Mouse (Mus musculus): ENCODE measurements around the gene Notch2.
A peak's percentile ranks its signal among the peaks of the same experiment; 100 is the strongest.

Gene Notch2

DNA sequence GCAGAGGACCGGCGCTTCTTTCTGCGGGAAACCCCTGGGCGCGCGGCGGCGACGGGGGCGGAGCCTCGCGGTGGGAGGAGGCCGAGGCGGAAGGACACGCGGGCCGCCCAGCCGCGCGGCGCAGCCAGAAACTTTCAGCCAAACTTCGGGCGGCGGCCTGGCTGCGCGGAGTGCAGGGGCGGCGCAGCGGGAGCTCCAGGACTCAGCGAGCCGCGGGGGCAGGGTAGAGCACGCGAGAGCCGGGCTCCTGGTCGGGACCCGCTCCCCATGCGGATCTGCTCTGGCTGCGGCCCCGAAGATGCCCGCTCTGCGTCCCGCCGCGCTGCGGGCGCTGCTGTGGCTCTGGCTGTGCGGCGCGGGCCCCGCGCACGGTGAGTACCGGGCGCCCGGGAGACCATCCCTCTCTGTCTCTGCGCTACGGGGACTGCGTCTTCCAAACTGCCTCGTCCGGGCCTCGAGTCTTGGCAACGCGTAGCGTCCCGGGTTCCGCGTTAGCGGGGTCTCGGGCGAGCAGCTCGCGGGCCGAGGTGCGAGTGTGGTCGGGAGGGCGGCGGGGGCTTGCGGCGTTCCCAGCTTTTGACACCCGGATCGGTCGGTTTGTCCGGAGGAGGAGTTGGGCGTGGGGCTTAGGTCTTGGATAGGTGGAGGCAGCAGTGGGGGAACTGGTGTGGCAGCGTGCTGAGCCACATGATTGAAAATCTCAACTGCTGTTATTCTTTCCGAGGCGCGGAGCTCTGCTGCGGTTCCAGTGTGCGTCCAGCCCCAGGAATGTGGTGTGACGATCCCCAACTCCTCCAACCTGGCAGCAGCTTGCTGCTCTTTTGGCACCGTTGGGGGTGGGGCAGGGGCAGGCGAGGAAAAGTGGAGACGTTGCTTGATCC is at the start of gene Notch2:
TSS of gene Notch2 (plus strand) at position 127 of the 881 bp plus-strand sequence.
- DNase-seq (ENCODE audit: low read depth) = peak; percentile 92

DNA sequence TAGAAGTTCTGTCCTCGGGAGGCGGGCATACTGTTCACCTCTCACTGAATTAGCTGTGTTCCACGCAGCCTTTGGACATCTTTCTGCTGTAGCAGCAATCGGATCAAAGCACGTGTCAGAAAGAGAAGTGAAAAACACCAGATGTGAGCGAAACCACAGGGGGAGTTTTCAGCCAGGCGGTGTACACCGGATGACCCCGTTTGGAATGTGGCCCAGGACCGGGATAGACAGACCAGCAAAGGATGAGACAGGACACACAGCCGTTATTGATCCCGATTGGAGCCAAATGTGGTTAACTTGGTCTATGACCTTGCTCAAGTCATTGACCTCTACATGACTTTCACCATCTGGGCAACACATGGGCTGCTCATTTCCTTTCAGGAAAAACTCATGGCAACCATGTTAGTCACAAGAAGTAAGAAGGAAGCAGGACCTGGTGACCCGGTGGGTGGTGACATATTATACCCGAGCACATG is 48.4 kb upstream of the Notch2 start:
- peak; percentile 16 for DNase-seq (ENCODE audit: low read depth)

DNA sequence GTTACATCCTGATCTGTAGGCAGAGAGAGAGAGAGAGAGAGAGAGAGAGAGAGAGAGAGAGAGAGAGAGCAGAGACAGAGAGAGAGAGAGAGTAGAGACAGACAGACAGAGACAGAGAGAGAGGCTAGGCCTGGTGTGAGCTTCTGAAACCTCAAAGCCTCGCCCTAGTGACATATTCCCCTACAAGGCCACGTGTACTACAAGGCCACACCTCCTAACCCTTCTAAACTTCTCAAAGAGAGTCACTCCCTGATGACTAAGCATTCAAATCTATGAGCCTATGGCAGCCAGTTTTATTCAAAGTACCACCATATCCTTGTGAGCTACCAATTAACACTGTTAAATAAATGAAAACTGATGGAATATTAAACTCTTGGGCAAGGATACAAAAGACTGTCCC is 45.7 kb upstream of the Notch2 start:
- peak; percentile 45 for DNase-seq (ENCODE audit: low read depth)

DNA sequence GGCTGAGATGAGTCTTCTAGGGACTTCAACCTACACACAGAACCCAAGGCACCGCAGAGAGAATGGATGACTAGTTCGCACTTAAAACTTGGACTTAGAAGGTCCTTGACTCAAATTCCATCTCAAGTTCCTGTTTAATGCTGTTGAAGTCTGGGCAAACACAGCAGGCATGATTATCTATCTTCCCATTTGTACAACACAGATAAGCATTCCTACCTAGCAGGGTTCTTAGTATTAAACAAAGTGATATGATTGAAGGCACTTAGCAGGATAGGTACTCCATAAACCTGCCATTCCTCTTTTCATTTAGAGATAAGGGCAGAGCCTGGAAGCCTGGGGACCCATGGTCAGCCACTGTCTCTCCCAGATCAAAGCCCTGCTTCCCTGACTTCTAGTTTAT is 45.1 kb upstream of the Notch2 start:
- no peak for DNase-seq (ENCODE audit: low read depth)

DNA sequence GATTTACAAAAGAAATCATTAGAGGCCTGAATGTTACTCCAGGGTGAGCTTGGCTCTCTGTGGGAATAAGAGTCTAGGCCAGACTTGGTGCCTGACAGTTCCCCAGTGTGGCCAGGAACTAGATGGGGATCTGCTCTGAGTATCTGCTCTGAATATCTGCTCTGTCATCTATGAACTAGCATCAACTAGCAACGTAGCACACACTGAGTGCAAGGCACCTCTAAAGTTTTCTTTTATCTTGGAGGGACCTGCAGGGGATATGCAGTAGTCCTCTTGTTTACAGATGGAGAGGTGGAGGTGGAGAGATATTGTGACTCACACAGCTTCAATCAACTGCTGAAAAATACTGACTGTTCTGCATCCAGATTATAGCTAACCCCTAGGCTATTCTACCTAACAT is 44.3 kb upstream of the Notch2 start:
- DNase-seq (ENCODE audit: low read depth) = no peak

DNA sequence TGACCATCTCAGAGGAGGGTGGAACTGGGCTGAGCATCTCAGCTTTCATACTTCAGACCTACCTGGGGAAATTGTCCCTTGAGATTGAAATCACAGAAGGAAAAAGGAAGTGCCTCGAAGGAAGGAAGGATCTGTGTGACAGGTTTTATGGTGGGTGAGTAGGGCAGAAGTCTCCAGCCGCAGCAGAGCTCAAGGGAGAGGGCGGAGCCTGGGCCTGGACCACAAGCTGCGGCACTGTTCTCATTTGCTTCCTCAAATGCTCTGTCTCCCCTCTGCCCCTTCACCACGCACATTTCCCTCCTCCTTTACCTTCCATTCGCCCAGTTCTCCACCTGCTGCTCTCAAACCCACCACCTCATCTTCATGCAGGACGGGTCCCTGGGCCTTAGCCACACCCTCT is 42.2 kb upstream of the Notch2 start:
- DNase-seq (ENCODE audit: low read depth) = peak; percentile 67

DNA sequence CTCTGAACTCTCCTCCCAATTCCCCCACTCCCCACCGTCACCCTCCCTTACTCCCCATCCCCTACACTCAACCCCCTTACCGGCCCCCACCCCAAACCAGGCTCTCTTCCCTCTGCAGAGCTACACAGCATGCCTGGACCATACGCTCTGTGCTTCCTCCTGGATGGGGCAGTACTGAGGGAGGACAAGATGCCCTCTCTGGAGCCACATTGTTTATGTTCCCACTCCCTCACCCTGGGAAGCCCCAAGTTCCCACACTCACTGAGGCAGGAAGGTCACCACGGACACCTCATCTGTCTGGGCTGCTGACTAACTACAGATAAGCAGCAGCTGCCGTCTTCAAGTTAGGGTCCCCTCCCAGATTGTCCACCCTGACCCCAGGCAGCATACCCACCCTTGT is 41.1 kb upstream of the Notch2 start:
- DNase-seq (ENCODE audit: low read depth) = no peak

DNA sequence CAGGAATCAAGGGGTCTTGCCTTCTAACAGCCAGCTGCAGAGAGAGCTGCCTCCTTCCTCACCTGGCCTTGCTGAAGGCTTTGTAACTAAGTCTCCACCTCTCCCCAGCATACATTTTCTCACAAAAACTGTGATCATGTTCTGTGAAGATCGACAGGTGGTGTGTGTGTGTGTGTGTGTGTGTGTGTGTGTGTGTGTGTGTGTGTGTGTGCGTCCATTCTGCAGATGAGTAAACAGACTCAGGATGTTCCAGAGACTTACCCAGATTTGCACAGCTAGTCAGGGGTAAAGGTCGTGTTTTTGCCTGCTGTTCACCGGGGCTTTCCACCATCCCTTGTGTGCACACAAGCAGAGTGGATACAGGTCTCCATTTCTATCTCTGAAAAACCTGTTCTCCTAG is 40.6 kb upstream of the Notch2 start:
- no peak for DNase-seq (ENCODE audit: low read depth)

DNA sequence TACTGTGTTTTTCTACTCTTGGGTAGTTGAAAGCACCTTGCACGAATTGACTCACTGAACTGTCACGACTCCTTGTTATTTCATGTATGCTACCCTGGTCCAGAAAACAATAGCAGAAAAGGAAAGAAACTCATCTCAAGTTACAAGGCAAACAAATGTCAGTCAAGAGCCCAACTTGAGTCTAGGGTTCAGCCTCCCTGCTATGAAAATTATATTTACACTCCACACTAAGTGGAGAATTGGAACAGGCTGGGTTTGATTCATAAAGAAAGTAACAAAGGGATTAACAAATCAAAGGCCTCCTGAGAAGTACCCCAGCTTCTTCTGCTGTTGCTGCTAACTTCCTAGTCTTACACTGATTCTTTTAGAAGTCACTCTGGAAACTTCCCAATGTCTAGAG is 40.0 kb upstream of the Notch2 start:
- DNase-seq (ENCODE audit: low read depth) = no peak

DNA sequence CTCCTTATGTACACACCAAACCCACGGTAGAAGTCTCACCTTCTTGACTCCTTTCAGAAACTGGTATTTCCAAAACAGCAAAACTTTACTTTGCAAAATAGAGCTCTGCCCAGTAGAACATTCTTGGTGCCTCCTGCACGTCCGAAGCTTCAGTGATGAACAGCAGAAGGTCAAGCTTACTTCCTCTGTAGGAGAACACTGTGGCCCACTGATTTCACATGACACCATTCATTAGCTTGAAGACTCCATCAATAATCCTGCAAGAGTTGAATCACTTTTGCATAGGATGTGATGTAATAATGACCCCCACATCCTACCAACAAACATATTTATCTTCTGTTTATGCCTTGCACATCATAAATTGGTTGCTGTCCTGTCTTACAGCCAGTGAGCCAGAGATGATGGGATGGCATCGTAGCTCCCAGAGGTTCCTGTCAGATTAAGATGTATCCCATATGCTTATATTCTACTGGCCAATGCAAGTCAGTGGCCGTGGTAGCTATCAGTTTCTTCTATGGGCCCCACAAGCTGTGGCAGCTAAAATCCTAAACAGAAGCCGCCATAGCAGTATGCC is 39.0 kb upstream of the Notch2 start:
- no peak for DNase-seq (ENCODE audit: low read depth)

DNA sequence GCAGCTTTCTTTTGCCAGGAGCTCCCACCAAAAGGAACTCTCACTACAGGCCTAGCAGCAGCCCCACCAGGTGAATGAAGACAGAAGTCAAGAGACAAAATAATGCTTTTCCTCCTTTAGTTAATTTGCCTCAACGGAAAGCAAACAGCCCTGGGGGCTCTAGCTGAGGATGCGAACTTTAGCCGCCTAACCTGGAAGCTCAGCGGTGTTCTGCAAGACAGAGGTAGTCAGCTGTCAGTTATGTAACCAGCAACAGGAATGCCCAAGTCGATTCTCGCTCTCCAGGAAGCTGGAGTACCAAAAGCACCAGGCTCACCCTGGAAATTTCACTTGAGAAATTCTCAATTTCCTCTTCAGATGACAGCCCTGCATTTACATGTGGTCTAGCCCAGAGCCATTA is 36.6 kb upstream of the Notch2 start:
- no peak for DNase-seq (ENCODE audit: low read depth)

DNA sequence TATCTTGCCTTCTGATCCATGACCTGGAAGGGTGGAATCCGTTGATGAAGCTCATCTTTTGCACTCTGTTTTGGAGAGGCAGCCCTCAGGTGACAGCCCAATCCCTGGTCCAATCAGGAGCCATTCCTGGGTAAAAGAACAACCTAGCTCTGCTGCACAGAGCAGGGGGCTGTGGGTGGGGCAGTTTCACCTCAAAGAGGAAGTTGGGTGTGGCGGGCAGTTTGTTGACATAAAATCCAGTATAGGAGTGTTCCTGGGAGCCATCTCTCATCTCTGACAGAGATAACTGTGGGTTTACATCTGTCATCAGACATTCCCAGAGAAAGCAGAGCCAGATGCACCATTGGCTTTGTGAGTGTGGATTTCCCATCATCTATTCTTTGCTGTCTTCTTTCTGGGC is 34.6 kb upstream of the Notch2 start:
- no peak for DNase-seq (ENCODE audit: low read depth)

DNA sequence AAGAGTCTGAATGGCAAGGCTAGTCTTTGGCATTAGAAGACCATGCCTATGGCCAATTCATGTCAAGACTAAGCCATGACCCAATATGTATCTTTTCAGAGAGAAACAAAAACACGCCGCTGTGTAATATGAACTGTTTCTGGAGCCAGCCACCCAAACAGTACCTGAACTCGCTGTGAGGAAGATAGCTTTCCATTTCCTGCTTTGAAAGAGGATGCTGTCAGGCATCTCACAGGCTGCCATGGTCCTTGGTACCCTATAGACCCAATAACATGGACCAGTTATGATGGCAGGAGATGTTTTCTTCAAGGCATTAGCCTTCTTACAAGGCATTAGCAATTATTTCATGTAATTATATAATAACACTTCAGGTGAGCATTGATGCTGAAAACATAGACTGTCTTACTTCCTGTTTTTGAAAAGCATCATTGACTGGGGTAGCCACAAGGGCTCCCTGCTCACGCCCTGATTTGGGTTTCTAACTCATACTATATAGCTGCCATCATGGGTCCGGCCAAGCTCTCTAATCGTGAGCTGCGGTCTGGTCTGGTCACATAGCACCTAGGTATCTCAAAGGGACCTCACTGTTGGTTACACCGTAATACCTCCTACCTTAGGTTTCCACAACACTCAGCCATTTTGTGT is 32.5 kb upstream of the Notch2 start:
- no peak for DNase-seq (ENCODE audit: low read depth)

DNA sequence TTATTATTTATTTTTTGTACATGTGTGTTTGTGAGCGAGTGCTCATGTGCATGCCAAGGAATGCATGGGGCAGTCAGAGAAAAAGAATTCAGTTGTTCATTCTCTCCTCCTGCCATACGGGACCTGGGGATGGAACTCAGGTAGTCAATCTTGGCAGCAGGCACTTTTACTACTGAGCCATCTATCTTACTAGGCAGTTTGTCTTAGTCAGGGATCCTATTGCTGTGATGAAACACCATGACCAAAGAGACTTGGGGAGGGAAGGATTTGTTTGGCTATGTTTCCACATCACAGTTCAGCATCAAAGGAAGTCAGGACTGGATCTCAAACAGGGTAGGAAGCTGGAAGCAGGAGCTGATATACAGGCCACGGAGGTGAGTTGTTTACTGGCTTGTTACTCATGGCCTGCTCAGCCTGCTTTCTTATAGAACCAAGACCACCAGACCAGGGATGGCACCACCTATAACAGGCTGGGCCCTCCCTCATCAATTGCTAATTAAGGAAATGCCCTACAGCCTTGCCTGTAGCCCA is 31.9 kb upstream of the Notch2 start:
- DNase-seq (ENCODE audit: low read depth) = no peak

DNA sequence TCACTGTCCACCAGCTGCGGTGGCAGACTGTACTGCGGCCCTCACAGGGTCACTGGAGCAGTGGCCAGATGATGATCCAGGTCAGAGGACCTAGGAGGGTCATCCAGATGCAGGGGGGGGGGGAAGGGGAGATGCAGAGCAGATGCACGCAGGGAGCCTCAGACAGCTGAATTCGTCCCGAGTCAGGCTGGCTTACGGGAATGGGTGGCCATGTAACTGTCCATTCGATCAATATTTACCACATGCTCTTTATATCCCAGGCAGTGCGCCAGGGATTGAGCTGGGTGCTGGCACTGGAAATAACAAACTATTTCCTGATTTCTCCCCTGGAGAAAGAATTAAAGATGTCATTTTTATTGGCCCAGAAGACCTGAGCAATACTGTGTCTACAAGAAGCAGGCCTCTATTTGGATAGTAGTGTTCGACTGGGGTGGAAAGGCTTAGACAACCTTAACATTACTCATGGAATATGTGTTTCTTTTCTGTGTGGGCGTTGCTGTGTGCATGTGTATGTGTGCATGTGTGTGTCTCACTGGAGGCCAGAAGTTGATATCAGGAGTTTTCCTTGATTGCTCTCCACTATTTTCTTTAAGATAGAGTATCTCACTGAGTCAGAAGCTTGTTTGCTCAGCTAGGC is 28.3 kb upstream of the Notch2 start:
- no peak for DNase-seq (ENCODE audit: low read depth)

DNA sequence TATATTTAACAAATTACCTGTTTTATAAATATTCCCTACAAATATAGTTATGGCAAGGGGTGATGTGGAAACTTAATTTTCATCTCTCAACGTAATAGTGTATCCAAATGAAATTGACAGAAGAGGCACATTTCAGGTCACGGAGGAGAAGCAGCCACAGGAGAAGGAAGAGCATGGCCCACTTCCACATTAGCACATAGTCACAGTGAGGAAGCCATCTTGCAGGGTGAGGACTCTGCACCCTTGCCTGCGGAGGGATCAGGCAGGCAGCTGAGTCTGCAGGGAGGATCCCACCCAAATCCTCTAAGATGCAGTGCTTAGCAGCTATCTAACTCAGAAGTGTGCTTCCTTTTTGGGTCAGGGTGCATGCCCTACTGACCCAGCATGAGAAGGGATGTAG is 27.6 kb upstream of the Notch2 start:
- DNase-seq (ENCODE audit: low read depth) = no peak

DNA sequence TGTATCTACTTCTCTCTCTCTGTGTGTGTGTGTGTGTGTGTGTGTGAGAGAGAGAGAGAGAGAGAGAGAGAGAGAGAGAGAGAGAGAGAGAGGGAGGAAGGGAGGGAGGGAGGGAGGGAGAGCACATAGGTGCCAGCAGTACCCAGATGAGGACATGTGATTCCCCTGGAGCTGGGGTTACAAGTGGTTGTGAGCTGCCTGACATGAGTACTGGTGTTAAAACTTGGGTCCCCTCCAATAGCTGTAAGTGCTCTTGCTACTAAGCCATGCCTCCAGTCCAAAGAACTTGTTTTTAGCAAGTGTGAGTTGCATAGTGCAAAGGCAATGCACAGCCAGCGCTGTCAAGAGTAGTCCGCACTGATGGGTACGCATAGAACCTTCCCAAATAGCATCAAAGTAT is 26.2 kb upstream of the Notch2 start:
- no peak for DNase-seq (ENCODE audit: low read depth)

DNA sequence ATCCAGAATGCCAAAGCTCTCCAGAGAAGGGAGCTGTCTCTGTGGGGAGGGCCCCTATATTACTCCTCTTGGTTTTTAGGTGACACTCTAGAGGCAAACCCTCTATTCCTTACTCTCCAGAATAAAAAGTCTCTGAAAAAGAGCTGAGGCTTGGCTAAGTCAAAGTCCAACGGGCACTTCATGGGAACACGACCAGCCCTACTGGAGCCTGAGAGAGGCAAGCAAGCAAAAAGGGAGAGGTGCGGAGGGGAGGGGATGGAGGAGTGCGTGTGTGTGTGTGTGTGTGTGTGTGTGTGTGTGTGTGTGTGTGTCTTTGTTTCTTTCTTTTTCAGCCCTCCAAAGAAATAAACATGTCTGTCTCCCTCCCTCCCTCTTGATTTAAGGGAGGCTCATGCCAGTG is 24.6 kb upstream of the Notch2 start:
- no peak for DNase-seq (ENCODE audit: low read depth)

DNA sequence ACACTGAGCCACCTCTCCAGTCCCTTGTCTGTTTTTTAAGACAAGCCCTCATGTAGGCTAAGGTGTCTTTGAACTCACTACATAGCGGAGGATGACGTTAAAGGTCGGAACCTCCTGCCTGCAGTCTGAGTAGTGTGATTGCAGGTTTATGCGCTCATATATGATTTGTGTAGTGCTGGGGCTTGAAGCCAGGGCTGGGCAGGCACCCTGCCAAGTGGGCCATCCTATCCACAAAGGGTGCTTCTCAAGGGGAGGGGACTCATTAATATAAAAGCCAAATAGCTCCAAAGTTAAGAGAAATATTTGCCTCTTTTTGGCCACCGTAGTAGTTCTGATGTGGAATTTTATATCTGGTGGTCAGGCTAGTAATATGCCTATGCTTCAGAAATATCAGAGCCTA is 22.8 kb upstream of the Notch2 start:
- DNase-seq (ENCODE audit: low read depth) = no peak

DNA sequence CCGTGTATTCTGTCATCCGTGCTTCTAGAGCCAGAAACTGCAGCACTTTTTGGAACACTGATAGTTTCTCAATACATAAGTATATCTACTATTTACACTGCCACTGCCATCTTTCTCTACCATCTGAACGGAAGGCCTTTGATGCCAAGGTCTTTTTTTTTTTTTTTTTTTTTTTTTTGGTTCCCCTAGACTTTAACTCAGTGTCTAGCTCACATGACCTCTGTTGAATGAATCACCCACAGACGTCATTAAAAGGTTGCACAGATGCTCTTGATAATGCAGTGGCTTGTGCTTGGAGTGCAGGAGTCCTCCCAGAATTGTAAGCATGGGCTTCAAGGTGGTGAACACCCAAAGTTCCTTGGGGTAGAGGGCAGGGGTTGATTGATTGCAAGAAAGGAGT is 21.0 kb upstream of the Notch2 start:
- DNase-seq (ENCODE audit: low read depth) = peak; percentile 40

DNA sequence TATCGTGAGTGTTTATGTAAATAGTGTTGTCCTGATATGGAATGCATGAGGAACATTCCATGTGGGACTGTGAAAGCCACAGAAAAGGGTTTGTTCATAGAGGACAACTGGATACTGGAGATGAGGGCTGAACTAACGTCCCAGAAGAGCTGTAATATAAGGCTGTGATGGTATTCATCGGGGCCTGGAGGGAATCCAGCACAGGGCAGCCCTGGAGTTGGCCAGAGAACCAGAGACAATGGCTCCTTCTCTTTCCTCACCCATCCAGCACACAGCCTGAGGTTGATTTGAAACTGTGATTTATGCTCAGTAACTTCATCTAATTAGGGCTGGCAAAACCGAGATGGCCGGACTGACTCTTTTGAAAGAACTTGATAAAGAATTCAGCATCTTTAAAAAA is 20.1 kb upstream of the Notch2 start:
- no peak for DNase-seq (ENCODE audit: low read depth)

DNA sequence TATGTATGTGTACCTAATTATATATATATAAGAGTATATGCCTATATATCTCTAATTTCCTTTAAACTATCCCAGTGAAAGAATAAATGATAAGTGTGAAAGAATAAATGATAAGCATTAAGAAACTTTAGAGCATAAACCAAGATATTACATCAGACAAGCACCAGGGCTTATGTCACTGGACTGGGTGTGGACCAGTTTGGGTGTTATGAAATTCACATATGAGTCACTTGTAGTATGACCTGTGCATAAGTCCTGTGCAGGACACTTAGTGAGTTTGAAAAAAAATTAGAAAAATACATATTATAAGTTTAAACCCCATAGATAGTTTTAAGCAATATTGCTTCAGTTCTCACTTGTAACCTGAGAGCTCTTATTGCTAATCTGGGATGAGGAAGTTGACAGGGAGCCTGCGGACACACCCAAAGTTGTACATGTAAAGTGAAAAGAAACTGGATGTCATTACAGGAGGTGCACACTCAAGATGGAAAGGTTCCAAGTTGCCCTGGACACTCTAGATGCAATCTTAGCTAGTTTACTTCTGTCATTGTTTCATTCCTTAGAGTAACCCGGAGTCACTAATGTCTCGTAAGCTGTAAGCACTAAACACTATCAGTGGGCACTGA is 19.3 kb upstream of the Notch2 start:
- DNase-seq (ENCODE audit: low read depth) = peak; percentile 85

Measured in 416B (cell line).